Mouse (Mus musculus) G1E (cell line): ENCODE data around the gene Arcn1.

Experiments used
- CTCF ChIP-seq: IDR thresholded peaks from 2 replicates; pipeline ENCODE4 v1.5.1; 2012; ENCODE audit warnings: low read depth, low read length, inconsistent platforms, mixed read lengths
- GATA1 ChIP-seq: IDR thresholded peaks from 2 replicates; pipeline ENCODE4 v1.6.1; 2012; ENCODE audit warnings: borderline replicate concordance, low read length, inconsistent platforms, mixed read lengths
- TAL1 ChIP-seq: conservative IDR thresholded peaks from 2 replicates; pipeline ENCODE4 v1.6.1; 2012; ENCODE audit warnings: low read depth, low read length, inconsistent platforms, mixed read lengths

DNA sequence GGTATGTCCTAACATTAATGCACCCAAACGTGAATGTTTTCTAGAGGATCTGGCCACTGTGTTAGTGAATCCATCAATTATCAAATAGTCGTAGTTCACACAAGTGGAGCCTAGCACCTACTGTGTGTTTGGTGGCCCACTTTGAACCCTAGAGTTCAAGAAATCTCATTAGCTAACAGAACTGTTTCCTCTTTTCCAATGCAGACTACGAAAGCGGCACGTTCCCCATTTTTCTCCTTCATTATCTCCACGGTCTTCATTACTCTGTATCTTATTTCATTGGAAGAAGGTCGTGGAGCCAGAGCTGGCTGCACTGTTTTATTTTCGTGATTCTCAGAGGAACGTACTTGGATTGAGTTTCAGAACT is 32.3 kb upstream of the Arcn1 start:
- TF ChIP-seq CTCF (no peak), TAL1 (no peak), GATA1 (no peak)
